Mouse (Mus musculus): ENCODE results near the gene Dst. TPM values are rescaled to one million over a fixed set of nuclear protein-coding genes. Genes with fewer than 3 reads are reported as not detected.

The Dst gene
- total and polyA plus RNA-seq, 3 experiments = 0.08 to 0.60 TPM; not detected in 1

GRCm38 (mm10) chr1:34188721-34189236 lies 280.8 kb downstream of the Dst start:
- H3K9ac ChIP-seq (ENCODE audit: control insufficient read depth, low read depth, low read length, poor library complexity, severe bottlenecking) = no peak overlapping the region

GRCm38 (mm10) chr1:34189318-34189717 lies 281.3 kb downstream of the Dst start:
- Histone ChIP-seq H3K27me3 (ENCODE audit: control insufficient read depth in 1 of 2, insufficient read depth in 2 of 2, low read length in 2 of 2) (no peaks in the 10 kb centered on the region), H3K4me1 (ENCODE audit: control insufficient read depth in 1 of 2, insufficient read depth in 2 of 2, low read length in 2 of 2) (no peaks in the 10 kb centered on the region), H3K9ac (ENCODE audit: control insufficient read depth, low read depth, low read length, poor library complexity, severe bottlenecking) (no peak overlapping the region), H3K27ac (ENCODE audit: control insufficient read depth, low read depth, low read length) (no peak overlapping the region), H3K9me3 (replicated peaks; ENCODE audit: insufficient read depth, low read length) (no peaks in the 10 kb centered on the region), H3K79me2 (ENCODE audit: control insufficient read depth, insufficient read depth, low read length, poor library complexity) (no peaks in the 10 kb centered on the region), H3K36me3 (ENCODE audit: control insufficient read depth in 1 of 2, insufficient read depth in 2 of 2, low read length in 2 of 2) (no peaks in the 10 kb centered on the region), H3K4me3 (ENCODE audit: control insufficient read depth in 1 of 2, insufficient read depth in 1 of 2, low read depth in 2 of 2, low read length in 2 of 2) (no peak overlapping the region)
- no peak for DNase-seq (ENCODE audit: low read depth, low spot score)
- TF ChIP-seq MEF2A (IDR thresholded peaks at IDR 0.05; ENCODE audit: extremely low read depth, insufficient replicate concordance, low read depth, low read length, poor library complexity, severe bottlenecking) (no peak), ZNF384 (IDR thresholded peaks at IDR 0.05; ENCODE audit: low read depth, low read length) (no peak), MYC (IDR thresholded peaks at IDR 0.05; ENCODE audit: low read depth, low read length) (no peak), MAZ (IDR thresholded peaks at IDR 0.05; ENCODE audit: low read depth, low read length) (no peak), TBP (IDR thresholded peaks at IDR 0.05; ENCODE audit: low read depth, low read length) (no peak), MXI1 (IDR thresholded peaks at IDR 0.05; ENCODE audit: low read depth, low read length) (no peak), SMC3 (IDR thresholded peaks at IDR 0.05; ENCODE audit: low read depth, low read length) (no peak), GABPA (IDR thresholded peaks at IDR 0.05; ENCODE audit: low read depth, low read length) (no peak), USF1 (IDR thresholded peaks at IDR 0.05; ENCODE audit: low read depth, low read length) (no peak), UBTF (IDR thresholded peaks at IDR 0.05; ENCODE audit: borderline replicate concordance, insufficient read depth, low read depth, low read length) (no peak), CTCF (IDR thresholded peaks at IDR 0.05 in 2 of 3, conservative IDR thresholded peaks at IDR 0.05 in 1 of 3; ENCODE audit: control insufficient read depth in 1 of 3, insufficient read depth in 1 of 3, low read depth in 2 of 3, low read length in 3 of 3, poor library complexity in 1 of 3, severe bottlenecking in 1 of 3) (no peak)

More at GRCm38 (mm10) chr1:34188721-34189236, 280.8 kb downstream of the Dst start:
- Histone ChIP-seq H3K36me3 (ENCODE audit: control insufficient read depth in 1 of 2, insufficient read depth in 2 of 2, low read length in 2 of 2) (no peaks in the 10 kb centered on the region), H3K27me3 (ENCODE audit: control insufficient read depth in 1 of 2, insufficient read depth in 2 of 2, low read length in 2 of 2) (no peaks in the 10 kb centered on the region), H3K9me3 (replicated peaks; ENCODE audit: insufficient read depth, low read length) (no peaks in the 10 kb centered on the region), H3K79me2 (ENCODE audit: control insufficient read depth, insufficient read depth, low read length, poor library complexity) (no peaks in the 10 kb centered on the region), H3K4me3 (ENCODE audit: control insufficient read depth in 1 of 2, insufficient read depth in 1 of 2, low read depth in 2 of 2, low read length in 2 of 2) (no peak overlapping the region), H3K4me1 (ENCODE audit: control insufficient read depth in 1 of 2, insufficient read depth in 2 of 2, low read length in 2 of 2) (no peaks in the 10 kb centered on the region), H3K27ac (ENCODE audit: control insufficient read depth, low read depth, low read length) (no peak overlapping the region)
- TF ChIP-seq GATA1 (IDR thresholded peaks at IDR 0.05; ENCODE audit: low read depth, low read length) = no peak
- no peak for DNase-seq (ENCODE audit: low read depth, low spot score)

DNA sequence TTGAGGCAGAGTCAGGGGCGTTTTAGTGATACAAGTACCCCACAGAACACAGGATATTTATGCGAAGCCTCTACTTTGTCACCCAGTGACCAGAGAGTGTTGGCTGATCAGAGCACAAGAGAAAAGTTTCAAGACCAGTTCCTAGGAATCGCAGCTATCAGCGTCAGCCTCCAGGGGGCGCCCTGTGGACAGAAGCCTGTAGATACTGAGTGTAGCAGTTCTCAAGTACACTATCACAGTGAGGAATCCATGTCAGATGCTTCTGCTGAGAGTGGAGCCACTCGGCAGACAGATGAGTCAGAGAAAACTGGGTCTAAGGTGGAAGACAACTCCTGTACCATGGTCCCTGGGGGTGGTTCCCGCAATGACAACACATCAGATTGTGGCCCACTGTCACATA lies 281.9 kb downstream of the Dst start:
- Histone ChIP-seq H3K36me3 (ENCODE audit: control insufficient read depth in 1 of 2, insufficient read depth in 2 of 2, low read length in 2 of 2) (no peaks in the 10 kb centered on the region), H3K4me1 (ENCODE audit: control insufficient read depth in 1 of 2, insufficient read depth in 2 of 2, low read length in 2 of 2) (no peaks in the 10 kb centered on the region), H3K9ac (ENCODE audit: control insufficient read depth, low read depth, low read length, poor library complexity, severe bottlenecking) (no peak overlapping the region), H3K9me3 (replicated peaks; ENCODE audit: insufficient read depth, low read length) (no peaks in the 10 kb centered on the region), H3K27ac (ENCODE audit: control insufficient read depth, low read depth, low read length) (no peak overlapping the region), H3K79me2 (ENCODE audit: control insufficient read depth, insufficient read depth, low read length, poor library complexity) (no peaks in the 10 kb centered on the region), H3K27me3 (ENCODE audit: control insufficient read depth in 1 of 2, insufficient read depth in 2 of 2, low read length in 2 of 2) (no peaks in the 10 kb centered on the region), H3K4me3 (ENCODE audit: control insufficient read depth in 1 of 2, insufficient read depth in 1 of 2, low read depth in 2 of 2, low read length in 2 of 2) (no peak overlapping the region)
- DNase-seq (ENCODE audit: low read depth, low spot score) = peak; percentile 4
- TF ChIP-seq CTCF (IDR thresholded peaks at IDR 0.05 in 2 of 3, conservative IDR thresholded peaks at IDR 0.05 in 1 of 3; ENCODE audit: control insufficient read depth in 1 of 3, insufficient read depth in 1 of 3, low read depth in 2 of 3, low read length in 3 of 3, poor library complexity in 1 of 3, severe bottlenecking in 1 of 3) (peak; percentile 3 to 30 (median 9); a peak in 3 of 6 replicates), POLR2AphosphoS2 (IDR thresholded peaks at IDR 0.05; ENCODE audit: low read length) (no peak)

Measured in MEL (cell line).